Mouse (Mus musculus): Measurements from ENCODE around the gene Fam193a.

GRCm38 (mm10) chr5:34370022-34370823 is 490 bp downstream of the Fam193a start:
- TF ChIP-seq MAFK (IDR thresholded peaks at IDR 0.05; ENCODE audit: insufficient read depth, low read depth, low read length), result no peak
- TF ChIP-seq ZNF384 (IDR thresholded peaks at IDR 0.05; ENCODE audit: low read depth, low read length), result no peak
- no peak for TF ChIP-seq ZC3H11A (IDR thresholded peaks at IDR 0.05; ENCODE audit: borderline replicate concordance, low read depth, low read length)
